Mouse (Mus musculus) layer of hippocampus, postnatal 10 days (tissue): ENCODE results near the gene Mgp. TPM values are rescaled to one million over a fixed set of nuclear protein-coding genes. Genes with fewer than 3 reads are reported as not detected.

Source experiments
- DNase-seq, 2 experiments: peaks; one replicate each; pipeline ENCODE4 v3.0.0; 2021; ENCODE audit warnings: low spot score in 2 of 2
- total RNA-seq, 2 experiments: library from RNA; stranded (reverse); gene quantifications; 2 replicates each; pipeline ENCODE4 v1.2.3; 2021

The Mgp gene
- total RNA-seq, 2 experiments from 2014 or later: 15.1 to 26.3 TPM

DNA sequence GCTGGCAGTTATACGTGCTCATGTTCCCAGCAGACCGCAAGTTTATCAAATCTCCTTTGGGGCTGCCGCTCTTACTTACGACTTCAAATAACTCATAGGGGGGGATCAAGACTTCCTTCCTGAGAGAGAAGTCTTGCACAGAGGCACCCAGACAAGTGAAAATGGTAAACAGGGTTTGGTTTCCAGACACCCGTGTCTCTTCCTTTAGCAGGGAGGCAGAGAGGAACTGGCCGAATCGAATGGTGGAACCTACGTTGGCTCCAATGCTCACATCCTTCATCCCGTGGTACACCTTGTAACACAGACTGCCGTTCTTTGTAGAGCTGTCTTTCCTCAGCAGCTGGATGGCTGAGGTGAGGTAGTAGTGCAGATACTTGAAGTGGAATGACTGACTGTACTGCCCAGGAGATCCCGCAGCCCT is 21.3 kb downstream of the Mgp start:
- DNase-seq: no peak

DNA sequence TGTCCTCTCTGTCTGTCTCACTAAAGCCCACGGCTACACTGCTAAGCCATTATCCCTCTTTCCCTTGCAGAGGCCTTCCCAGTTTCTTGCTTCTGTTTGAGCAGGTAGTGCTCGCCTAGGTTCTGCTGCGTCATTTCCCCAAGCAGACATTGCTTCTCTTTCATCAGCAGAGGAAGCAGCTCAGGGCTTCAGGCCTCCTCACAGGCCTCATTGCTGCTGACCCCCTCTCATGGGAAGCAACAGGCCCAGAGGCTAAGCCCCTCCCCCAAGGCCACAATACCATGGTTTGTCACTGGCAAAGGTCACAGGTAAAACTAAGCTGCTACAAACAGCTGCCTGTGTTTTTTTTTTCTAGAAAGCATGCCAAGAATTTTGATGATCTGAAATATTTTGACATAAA is 22.9 kb downstream of the Mgp start:
- DNase-seq: no peak

DNA sequence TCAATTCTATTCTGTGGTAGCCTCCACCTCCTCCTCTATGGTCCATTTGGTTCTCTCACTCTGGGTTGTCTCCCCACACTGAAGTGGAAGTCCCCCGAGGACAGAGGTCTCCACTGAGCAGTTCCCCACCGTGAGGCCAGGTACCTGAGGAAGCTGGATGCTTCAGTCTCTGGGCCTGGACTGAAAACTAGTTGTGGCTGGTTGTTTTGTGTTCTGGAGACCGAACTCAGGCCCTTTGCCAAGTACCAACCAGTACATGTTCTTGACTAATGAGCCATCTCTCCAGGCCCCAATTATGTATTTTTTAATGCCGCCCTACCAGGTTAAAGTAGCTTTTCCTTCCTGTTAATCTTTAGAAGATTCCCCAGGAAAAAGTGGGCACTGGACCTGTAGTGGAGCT is 23.3 kb downstream of the Mgp start:
- DNase-seq: no peak

DNA sequence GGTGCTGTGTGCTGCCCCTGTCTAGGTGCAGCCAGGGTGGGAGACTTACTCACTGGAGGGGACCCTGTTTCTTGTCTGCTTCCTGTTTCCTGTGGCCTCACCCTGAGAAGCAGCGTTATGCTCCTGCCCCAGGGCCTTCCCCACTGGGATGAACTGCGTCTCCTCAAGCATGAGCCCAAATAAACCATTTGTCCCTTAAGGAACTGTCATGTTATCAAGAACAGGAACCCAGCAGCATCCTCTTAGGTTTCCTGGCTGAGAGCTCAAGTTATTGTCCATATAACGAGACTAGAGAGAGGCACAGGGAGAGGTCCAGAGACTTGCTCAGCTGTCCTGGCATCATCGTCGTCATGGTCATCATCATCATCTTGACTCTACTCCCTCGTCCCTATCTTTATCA is 25.4 kb downstream of the Mgp start:
- DNase-seq: no peak

DNA sequence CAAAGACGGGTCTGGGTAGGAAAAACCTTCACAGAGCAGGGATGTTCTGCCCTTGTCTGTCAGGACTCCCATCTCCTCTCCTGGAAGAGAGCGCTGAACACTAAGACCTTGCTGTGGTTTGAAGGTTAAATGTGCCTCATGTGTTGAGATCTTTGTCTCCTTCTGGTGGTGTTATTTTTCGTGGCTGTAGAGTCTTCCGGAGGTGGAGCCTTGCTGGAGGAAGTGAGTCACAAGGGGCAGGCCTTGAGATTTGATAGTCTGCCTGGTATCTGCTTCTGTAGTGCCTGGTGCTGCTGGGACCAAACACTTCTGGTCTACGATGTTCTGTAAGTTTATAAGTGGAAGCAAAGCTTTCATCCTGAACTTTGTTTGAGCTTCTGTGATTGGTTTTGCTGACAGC is 26.7 kb downstream of the Mgp start:
- no peak for DNase-seq

DNA sequence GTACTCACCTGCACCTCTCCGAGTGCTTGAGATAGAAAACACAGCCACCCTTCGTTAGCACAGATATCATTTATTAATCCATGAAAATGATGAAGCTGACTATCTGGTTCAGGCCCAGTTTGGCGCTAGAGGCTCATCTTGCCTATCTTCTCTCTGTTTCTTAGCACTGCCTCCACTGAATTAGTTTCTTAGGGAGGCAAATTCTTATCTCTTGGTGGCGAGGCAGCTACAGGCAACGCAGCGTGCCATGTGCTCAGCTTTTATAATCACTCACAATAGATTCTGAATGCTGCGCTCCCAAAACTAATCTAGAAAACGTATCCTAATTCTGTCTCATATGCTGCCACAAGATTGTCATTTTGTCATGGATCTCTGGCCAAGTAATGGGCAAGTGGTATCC is 27.2 kb downstream of the Mgp start:
- no peak for DNase-seq

DNA sequence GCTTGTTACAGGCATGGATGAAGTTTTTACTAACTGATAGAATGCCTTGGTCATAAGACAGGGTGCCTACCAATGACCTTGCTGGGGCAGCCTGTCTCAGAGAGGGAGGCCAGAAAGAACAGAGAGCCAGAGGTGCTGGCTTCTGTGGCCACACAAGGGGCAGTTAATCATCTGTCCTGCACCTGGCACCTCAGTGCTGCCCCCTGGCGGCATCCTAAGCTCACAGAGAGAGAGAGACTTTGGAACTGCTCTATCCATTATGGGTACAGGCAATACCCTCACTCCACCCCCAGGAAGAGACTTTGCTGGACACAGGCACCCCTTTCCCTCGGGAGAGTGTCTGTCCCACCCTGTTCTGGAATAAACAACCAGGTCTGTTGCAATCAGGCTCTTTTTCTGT is 27.8 kb downstream of the Mgp start:
- DNase-seq: peak; percentile 36 to 57

DNA sequence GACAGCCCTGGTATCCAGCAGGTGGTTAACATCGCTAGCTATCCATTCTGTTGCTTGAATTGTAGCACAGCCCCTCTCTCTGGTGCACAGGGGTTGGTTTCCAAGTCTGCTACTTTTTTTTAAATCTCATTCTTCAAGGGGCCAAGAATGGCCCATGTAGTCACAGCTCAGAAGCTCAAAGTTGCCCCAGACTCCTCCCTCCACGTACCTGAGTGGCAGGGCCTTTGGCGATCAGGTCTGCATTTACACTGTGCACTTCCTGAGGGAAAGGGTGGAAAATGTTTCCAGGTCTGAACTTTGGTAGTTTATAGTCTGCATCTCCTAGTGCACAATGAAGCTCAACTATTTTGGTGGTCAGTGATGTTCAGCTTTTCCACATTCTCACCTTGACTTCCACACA is 28.4 kb downstream of the Mgp start:
- DNase-seq: no peak

DNA sequence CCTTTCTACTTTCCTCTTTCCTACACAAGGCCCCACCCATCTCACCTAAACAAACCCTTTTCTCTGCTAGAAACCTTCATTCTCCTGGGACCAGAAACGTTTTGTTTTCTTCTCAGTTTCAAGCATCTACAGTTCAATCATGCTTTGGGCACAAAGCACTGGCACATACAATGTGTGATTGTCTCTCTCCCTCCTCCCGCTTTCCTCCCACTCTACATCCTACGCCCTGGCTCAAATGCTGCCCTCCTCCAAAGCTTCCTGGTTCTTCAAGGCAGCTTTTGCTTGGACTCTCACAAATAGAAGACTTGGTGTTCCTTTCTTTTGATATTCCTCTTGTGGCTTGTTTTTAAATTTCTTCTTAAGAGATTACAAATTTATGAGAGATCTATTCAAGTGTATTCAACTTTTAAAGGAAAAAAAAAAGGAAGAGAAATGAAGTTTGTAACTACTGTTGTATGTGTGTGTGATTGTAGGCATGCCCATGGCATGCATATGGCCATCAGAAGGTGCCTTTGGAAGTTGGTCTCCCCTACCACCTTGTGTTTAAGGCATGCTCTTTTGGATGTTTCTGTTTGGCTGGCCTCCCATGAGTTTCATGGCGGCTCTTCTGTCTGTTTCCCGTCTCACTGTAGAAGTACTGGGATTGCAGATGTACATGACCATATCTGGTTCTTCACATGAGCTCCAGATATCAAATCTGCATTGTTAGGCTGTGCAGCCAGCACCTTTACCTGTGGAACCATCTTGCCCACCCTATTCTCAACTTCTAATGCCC is 29.7 kb downstream of the Mgp start:
- DNase-seq: no peak

DNA sequence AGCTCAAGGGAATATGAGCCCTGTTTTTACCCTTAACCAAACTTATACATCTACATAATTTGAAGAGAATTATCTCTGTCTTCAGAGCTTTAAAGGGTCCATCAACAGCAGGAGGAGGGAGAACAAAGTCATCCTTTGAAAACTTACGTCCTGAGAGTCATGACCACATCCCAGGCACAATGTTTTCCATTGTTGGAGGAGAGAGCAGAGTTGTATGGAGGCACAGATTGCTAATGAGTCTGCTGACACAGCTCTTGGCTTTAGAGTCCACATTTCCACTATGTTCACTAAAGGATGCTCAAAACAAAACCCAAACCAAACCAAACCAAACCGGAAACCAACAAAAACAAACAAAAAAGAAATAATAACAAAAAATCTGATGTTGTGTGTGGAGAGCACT is 30.7 kb downstream of the Mgp start:
- DNase-seq: no peak

DNA sequence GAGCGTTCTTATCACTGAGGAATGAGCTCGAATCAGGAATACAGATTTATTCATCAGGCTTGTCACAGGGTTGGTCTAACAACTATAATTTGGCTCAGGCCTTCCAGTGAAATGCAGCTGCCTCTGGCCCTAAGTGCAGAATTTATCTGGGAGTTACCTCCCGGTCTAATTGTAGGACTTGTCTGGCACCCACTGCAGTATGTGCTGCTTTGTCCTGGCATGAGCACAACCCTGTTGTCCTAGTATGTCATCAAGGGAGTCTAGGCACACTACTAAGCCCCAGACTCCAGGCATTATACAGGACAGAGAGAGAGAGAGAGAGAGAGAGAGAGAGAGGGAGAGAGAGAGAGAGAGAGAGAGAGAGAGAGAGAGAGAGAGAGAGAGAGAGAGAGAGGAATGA is 38.3 kb downstream of the Mgp start:
- no peak for DNase-seq

DNA sequence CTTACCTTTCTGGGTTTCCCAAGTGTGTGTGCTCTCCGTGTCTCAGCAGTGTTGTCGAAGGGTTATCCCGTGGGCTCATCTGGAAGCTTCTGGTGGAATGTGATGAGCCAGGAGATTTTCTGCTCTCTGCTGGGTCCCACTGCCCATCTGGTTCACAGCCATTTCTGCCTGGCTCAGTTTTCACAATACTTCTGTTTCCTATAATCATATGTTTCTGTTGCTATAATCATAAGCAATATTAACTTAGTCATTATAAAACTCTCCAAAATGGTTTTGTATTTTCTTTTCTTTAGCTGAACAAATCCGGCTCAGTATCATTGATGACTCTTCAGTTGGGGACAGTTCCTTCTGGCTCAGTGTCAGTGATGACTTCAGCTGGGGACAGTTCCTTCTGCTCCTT is 40.3 kb downstream of the Mgp start, which contains the start of gene Smco3:
TSS of gene Smco3 (minus strand) at position 101 of the 400 bp plus-strand sequence.
- no peak for DNase-seq

DNA sequence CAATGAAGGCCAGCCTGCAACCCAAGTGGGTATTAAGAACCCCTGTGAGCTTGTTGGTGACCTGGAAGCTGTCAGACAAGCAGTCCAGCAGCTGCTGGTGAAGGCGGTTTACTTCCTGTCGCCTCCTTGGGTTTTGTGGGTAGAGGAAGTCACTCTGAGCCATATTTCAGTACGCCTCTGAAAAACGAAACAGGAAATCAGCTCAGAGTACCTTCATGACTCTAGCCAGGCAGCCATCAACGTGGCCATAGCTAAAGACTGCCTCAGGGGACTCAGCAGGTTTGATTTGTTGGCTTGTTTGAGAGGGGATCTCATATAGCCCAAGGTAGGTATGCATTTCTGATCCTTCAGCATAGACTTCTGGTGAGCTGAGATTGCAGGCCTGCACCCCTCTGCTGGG is 43.9 kb downstream of the Mgp start:
- DNase-seq: no peak

DNA sequence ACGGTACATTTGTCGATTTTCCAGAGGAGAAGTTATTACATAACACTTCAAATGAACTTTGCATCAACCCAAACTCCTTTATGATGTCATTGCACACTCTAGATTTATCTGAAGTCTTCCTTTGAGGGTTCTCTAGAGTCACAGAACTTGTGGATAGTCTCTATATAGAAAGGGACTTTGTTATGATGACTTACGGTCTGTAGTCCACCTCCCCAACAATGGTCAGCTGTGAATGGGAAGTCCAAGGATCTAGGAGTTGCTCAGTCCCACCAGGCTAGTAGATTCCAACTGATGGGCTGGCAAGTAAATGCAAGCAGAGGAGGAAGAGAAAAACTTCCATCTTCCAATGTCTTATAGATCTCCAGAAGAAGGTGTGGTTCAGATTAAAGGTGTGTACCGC is 46.9 kb downstream of the Mgp start:
- DNase-seq: no peak

DNA sequence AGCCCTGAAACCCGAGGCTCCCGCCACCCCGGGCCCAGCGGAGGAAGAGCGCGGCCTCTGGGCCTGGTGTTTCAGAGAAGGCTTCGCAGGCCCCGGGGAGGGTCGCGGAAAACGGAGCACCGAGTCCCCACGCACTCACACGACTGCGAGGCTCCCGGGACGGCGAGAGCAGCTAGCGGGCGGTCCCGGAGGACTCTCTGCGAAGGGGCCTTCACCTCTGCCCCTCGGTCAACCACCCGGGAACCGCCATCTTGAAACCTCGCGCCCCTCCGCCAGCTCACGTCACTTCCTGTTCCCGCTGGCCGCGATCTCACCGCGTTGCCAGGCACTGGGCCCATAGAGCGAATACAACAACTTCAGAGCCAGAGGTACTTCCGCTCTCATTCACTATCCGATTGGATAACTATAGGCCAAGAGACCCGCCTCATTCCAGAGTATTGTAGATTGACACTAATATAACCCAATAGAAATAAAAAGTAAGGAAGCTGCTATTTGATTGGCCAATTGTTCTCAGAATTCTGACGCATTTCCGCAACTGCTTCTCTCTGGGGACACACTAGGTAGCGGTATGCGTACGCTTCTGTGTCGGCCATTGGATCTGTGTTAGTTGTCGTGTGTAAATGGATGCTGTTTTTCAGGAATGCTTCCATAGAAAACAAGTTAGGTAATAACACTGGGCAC is 47.6 kb downstream of the Mgp start, which contains the start of gene Wbp11:
TSS of gene Wbp11 (minus strand) at position 353 of the 681 bp plus-strand sequence.
- peak; percentile 96 for DNase-seq

DNA sequence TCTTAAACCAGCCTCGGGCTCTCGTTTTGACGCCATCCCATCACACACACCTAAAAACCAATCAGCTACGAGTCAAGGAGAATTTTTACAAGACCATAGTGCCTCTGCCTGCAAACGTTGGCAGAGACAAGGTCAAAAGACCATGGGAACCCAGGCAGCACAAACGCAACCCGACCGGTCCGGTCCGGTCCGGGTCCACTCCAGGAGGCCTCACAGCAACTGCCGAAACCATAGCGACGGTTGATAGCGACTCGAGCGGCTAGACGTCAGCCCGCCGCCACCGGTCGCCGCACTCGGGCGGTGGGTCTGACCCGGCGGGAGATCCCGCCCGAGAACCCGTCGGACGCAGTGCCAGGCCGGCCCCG is 48.1 kb downstream of the Mgp start, which contains the start of gene BC049715:
TSS of gene BC049715 (plus strand) at position 111 of the 365 bp plus-strand sequence.
- no peak for DNase-seq

DNA sequence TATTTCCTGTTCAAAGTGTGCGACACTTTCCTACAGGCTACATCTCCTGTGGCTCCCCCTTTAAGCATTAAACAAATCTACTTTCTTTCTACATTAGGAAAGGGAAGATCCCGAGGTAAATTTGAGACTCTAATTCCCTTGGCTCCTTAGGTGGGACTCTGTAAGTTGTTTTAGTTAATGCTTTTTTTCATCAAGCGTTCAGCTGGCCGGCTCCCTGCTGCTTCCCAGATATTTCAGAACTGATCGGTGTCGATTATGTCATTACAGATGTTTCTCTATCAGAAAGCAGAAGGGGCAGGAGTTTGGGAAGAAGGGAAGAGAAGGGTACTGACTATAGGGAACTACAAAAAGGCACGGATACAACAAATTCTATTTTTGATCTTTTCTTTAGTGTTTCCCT is 48.5 kb downstream of the Mgp start:
- DNase-seq: no peak

DNA sequence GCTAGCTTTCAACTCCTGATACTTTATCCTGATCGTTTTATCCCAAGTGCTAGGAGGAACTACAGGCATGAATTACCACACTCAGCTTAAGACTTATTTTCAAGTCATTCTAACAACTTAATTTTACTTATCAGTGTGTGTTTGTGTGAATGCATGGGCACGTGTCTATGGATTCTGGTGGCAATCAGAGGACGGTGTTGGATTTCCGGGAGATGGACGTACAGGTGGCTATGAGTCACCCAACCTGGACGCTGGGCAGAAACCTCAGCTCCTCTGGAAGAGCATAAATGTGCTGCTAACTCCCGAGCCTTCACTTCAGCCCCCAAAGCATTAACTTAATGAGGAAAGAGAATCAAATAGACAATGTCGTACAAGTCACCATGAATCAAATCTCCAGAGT is 50.6 kb downstream of the Mgp start:
- no peak for DNase-seq

Other genes starting within 250 kb of the Mgp start
- gene Plbd1, start 213.9 kb downstream of the Mgp start, total RNA-seq: under 1 TPM; 0.20 to 0.23 TPM
- gene Gucy2c, start 94.1 kb downstream of the Mgp start, total RNA-seq: under 1 TPM; 0.34 to 0.38 TPM
- gene Hist4h4, start 71.4 kb downstream of the Mgp start, total RNA-seq: 10 to 100 TPM; 10.9 to 14.3 TPM
- gene H2afj, start 67.6 kb downstream of the Mgp start, total RNA-seq: 10 to 100 TPM; 54.6 to 70.6 TPM
- gene BC049715, start 48.2 kb downstream of the Mgp start, total RNA-seq: 1 to 10 TPM; 3.1 to 4.9 TPM
- gene Wbp11, start 47.6 kb downstream of the Mgp start, total RNA-seq: 100 to 1,000 TPM; 109 to 110 TPM
- 1 to 10 TPM; 2.7 to 3.5 TPM for gene Smco3, start 40.4 kb downstream of the Mgp start, total RNA-seq
- gene Art4, start 18.1 kb downstream of the Mgp start, total RNA-seq: under 1 TPM in 1 of 2 experiments, not detected in 1; 0.23 TPM
- gene Erp27, start 46.4 kb upstream of the Mgp start, total RNA-seq: under 1 TPM; 0.57 to 0.76 TPM
- 1 to 10 TPM in 1 of 2 experiments, under 1 TPM in 1; 0.71 to 1.3 TPM for gene Pde6h, start 48.0 kb upstream of the Mgp start, total RNA-seq
- gene Arhgdib, start 66.1 kb upstream of the Mgp start, total RNA-seq: 10 to 100 TPM; 17.4 to 18.4 TPM